ENCODE assay signal across 8 mouse cellular contexts in genomic region chr9:77750133-77751060, GRCm38 (mm10). TPM values are rescaled to one million over a fixed set of nuclear protein-coding genes. Genes with fewer than 3 reads are reported as not detected.
A peak's percentile ranks its signal among the peaks of the same experiment; 100 is the strongest.
DNase-seq lines count a peak whose midpoint lies in the region; ATAC-seq and TF ChIP-seq lines count a peak whose summit lies in the region.

No protein-coding gene starts in this region.

- H3K9ac ChIP-seq in embryonic facial prominence, embryonic 12.5 days, result peak overlapping the region; percentile 57
- peak overlapping the region; percentile 69 for H3K9ac ChIP-seq in limb, embryonic 12.5 days (replicated peaks)
- H3K9ac ChIP-seq in midbrain, embryonic 14.5 days (replicated peaks; ENCODE audit: low read length), result peak overlapping the region; percentile 64

- H3K4me1 ChIP-seq in embryonic facial prominence, embryonic 12.5 days, result no peaks in the 10 kb centered on the region; the same call in 1 of the 2 replicates
- peaks cover 10% of the 10 kb centered on the region; the same call in 1 of the 2 replicates for H3K4me1 ChIP-seq in kidney, adult 2 months (ENCODE audit: control insufficient read depth, insufficient read depth, low read length)
- H3K4me1 ChIP-seq in limb, embryonic 12.5 days (replicated peaks), result peaks cover 3% of the 10 kb centered on the region
- peaks cover 10% of the 10 kb centered on the region for H3K4me1 ChIP-seq in midbrain, embryonic 14.5 days (ENCODE audit: control insufficient read depth, insufficient read depth, low read length)

- H3K9me3 ChIP-seq in embryonic facial prominence, embryonic 12.5 days, result no peaks in the 10 kb centered on the region
- H3K9me3 ChIP-seq in limb, embryonic 12.5 days, result no peaks in the 10 kb centered on the region
- no peaks in the 10 kb centered on the region for H3K9me3 ChIP-seq in midbrain, embryonic 14.5 days (ENCODE audit: control insufficient read depth, low read length)

- WGBS in embryonic facial prominence, embryonic 12.5 days, result under 1% methylated on average over 79 of the region's 79 CpGs
- WGBS in kidney, adult 2 months, result under 1% methylated on average over 79 of the region's 79 CpGs
- under 1% methylated on average over 79 of the region's 79 CpGs for WGBS in limb, embryonic 12.5 days
- WGBS in midbrain, embryonic 14.5 days, result under 1% methylated on average over 77 of the region's 79 CpGs

- H3K36me3 ChIP-seq in embryonic facial prominence, embryonic 12.5 days, result no peaks in the 10 kb centered on the region
- H3K36me3 ChIP-seq in kidney, adult 2 months (ENCODE audit: control insufficient read depth, insufficient read depth, low read length), result no peaks in the 10 kb centered on the region
- H3K36me3 ChIP-seq in limb, embryonic 12.5 days, result no peaks in the 10 kb centered on the region
- no peaks in the 10 kb centered on the region for H3K36me3 ChIP-seq in midbrain, embryonic 14.5 days (ENCODE audit: control insufficient read depth, insufficient read depth, low read length)

- peak overlapping the region; percentile 73 for H3K27ac ChIP-seq in embryonic facial prominence, embryonic 12.5 days
- H3K27ac ChIP-seq in kidney, adult 2 months (ENCODE audit: insufficient read depth, low read depth, low read length), result peak overlapping the region; percentile 88
- H3K27ac ChIP-seq in limb, embryonic 12.5 days, result peak overlapping the region; percentile 86
- peak overlapping the region; percentile 76 for H3K27ac ChIP-seq in midbrain, embryonic 14.5 days (replicated peaks; ENCODE audit: low read depth, low read length)

- peak; percentile 75 for DNase-seq in 3T3-L1 (ENCODE audit: low read depth, low spot score)
- DNase-seq in adrenal gland, postnatal 36 days, result peak; percentile 97 to 98
- peak; percentile 97 for DNase-seq in heart, adult 18-20 months
- peak; percentile 98 for DNase-seq in kidney, adult 2 months
- DNase-seq in midbrain, embryonic 14.5 days, result peak; percentile 95
- peak; percentile 94 for DNase-seq in spleen, adult 12 weeks (ENCODE audit: low spot score)

- H3K4me2 ChIP-seq in embryonic facial prominence, embryonic 12.5 days (replicated peaks), result peak overlapping the region; percentile 65
- peak overlapping the region; percentile 66 for H3K4me2 ChIP-seq in limb, embryonic 12.5 days
- peak overlapping the region; percentile 76 for H3K4me2 ChIP-seq in midbrain, embryonic 14.5 days (ENCODE audit: low read length)

- H3K27me3 ChIP-seq in embryonic facial prominence, embryonic 12.5 days, result no peaks in the 10 kb centered on the region
- no peaks in the 10 kb centered on the region for H3K27me3 ChIP-seq in kidney, adult 2 months (replicated peaks; ENCODE audit: control insufficient read depth, insufficient read depth, low read length)
- H3K27me3 ChIP-seq in limb, embryonic 12.5 days, result no peaks in the 10 kb centered on the region
- no peaks in the 10 kb centered on the region for H3K27me3 ChIP-seq in midbrain, embryonic 14.5 days (ENCODE audit: control insufficient read depth, insufficient read depth, low read length)

- peak overlapping the region; percentile 52 for H3K4me3 ChIP-seq in embryonic facial prominence, embryonic 12.5 days
- H3K4me3 ChIP-seq in kidney, adult 2 months (ENCODE audit: insufficient read depth, low read depth, low read length), result peak overlapping the region; percentile 76
- H3K4me3 ChIP-seq in limb, embryonic 12.5 days (replicated peaks), result peak overlapping the region; percentile 59
- H3K4me3 ChIP-seq in midbrain, embryonic 14.5 days (replicated peaks; ENCODE audit: low read depth, low read length), result peak overlapping the region; percentile 63

- TF ChIP-seq POLR2A in kidney, adult 2 months (IDR thresholded peaks at IDR 0.05; ENCODE audit: low read depth, low read length), result peak; percentile 22

- no peak for TF ChIP-seq CTCF in kidney, adult 2 months (conservative IDR thresholded peaks at IDR 0.05; ENCODE audit: insufficient read depth, insufficient read length, low read depth, low read length)

- peak; percentile 79 for ATAC-seq in embryonic facial prominence, embryonic 12.5 days (ENCODE audit: insufficient number of reproducible peaks, insufficient read depth, low FRiP score, low TSS enrichment)
- ATAC-seq in limb, embryonic 12.5 days (ENCODE audit: insufficient number of reproducible peaks, insufficient read depth, low FRiP score, low TSS enrichment, low read depth), result peak; percentile 74
- peak; percentile 91 for ATAC-seq in midbrain, embryonic 14.5 days (ENCODE audit: low FRiP score, low TSS enrichment)

RNA-seq across cellular contexts. Expression of gene Gclc, which starts 3.9 kb away (rescaled TPM):
- total RNA-seq in adrenal gland, postnatal 36 days (2021), result 10 to 100 TPM; 40.9 to 47.2 TPM
- polyA plus RNA-seq in embryonic facial prominence, embryonic 12.5 days (2016; fragmentation: Nextera tagmentation; extraction: Ambion mirVana), result 18.0 and 18.3 TPM in 2 replicates
- 10 to 100 TPM; 11.6 to 13.5 TPM for total RNA-seq in heart, adult 18-20 months (2021)
- 88.7 and 99.9 TPM in 2 replicates for polyA plus RNA-seq in kidney, adult 2 months (2012; rRNA removed)
- 14.5 and 14.7 TPM in 2 replicates for polyA plus RNA-seq in limb, embryonic 12.5 days (2016; fragmentation: Nextera tagmentation; extraction: Ambion mirVana)
- polyA plus RNA-seq in midbrain, embryonic 14.5 days (2014; fragmentation: Nextera tagmentation; extraction: Ambion mirVana), result 19.6 and 24.5 TPM in 2 replicates

Comparison
In these comparisons a context has a peak if more than half of its experiments do, and no peak if none do; other contexts are left out.
1. Peak in every context shown above with its lines: DNase-seq, ATAC-seq, H3K4me3 ChIP-seq and H3K27ac ChIP-seq.